Mouse (Mus musculus) kidney, embryonic 15.5 days (tissue): ENCODE results near the gene Bhlhe41. TPM values are rescaled to one million over a fixed set of nuclear protein-coding genes. Genes with fewer than 3 reads are reported as not detected.

ENCODE experiments used
- ATAC-seq: fragments of 200-750 bp; cut with Nextera tagmentation; replicated peaks from 2 replicates; pipeline ENCODE4 v1.8.0; 2017; ENCODE audit warnings: moderate TSS enrichment; ENCODE audit not compliant: low FRiP score
- H3K27ac ChIP-seq: fragments of 300-500 bp; sonication (generic); 2 replicates; pipeline ENCODE4 v1.5.1; 2015; ENCODE audit warnings: mild to moderate bottlenecking, inconsistent platforms
- H3K27me3 ChIP-seq: fragments of 300-500 bp; sonication (generic); 2 replicates; pipeline ENCODE4 v1.6.1; 2015; ENCODE audit warnings: inconsistent platforms
- H3K36me3 ChIP-seq: fragments of 300-500 bp; sonication (generic); 2 replicates; pipeline ENCODE4 v1.6.1; 2015; ENCODE audit warnings: inconsistent platforms
- H3K4me1 ChIP-seq: fragments of 300-500 bp; sonication (generic); 2 replicates; pipeline ENCODE4 v1.6.1; 2015; ENCODE audit warnings: inconsistent platforms
- H3K4me2 ChIP-seq: fragments of 300-500 bp; sonication (generic); 2 replicates; pipeline ENCODE4 v1.6.1; 2015; ENCODE audit warnings: moderate library complexity, mild to moderate bottlenecking, inconsistent platforms
- H3K4me3 ChIP-seq: fragments of 300-500 bp; sonication (generic); replicated peaks from 2 replicates; pipeline ENCODE4 v1.5.1; 2015; ENCODE audit warnings: mild to moderate bottlenecking, inconsistent platforms
- H3K9ac ChIP-seq: fragments of 300-500 bp; sonication (generic); 2 replicates; pipeline ENCODE4 v1.6.1; 2015; ENCODE audit warnings: mild to moderate bottlenecking, inconsistent platforms
- H3K9me3 ChIP-seq: fragments of 300-500 bp; sonication (generic); replicated peaks from 2 replicates; pipeline ENCODE4 v1.6.1; 2016; ENCODE audit warnings: inconsistent platforms
- WGBS: fragments of 180-500 bp; shearing (Covaris S2); methylation state at CpG from one replicate; pipeline ENCODE4 v1.1.7; 2015; ENCODE audit warnings: mixed read lengths; 5-methylcytosine and 5-hydroxymethylcytosine counted together
- polyA plus RNA-seq: library from polyadenylated mRNA; unstranded; fragments of >200 nt; fragmentation: Nextera tagmentation; extraction: Ambion mirVana; gene quantifications from 2 replicates; pipeline ENCODE4 v1.2.1, GENCODE M21; 2015

Gene Bhlhe41
- polyA plus RNA-seq, 1 experiment from 2014 or later = 1.5 TPM

GRCm38 (mm10) chr6:145865886-145866851, 811 bp upstream of the Bhlhe41 start:
- Histone ChIP-seq H3K9ac (peak overlapping the region; percentile 46), H3K27ac (peak overlapping the region; percentile 52; the same call in 1 of the 2 replicates), H3K27me3 (peaks cover 57% of the 10 kb centered on the region), H3K9me3 (no peaks in the 10 kb centered on the region), H3K36me3 (no peaks in the 10 kb centered on the region), H3K4me3 (peak overlapping the region; percentile 56), H3K4me1 (peaks cover 49% of the 10 kb centered on the region), H3K4me2 (peak overlapping the region; percentile 100)
- peak; percentile 85 for ATAC-seq
- WGBS = under 1% methylated on average over 69 of the region's 69 CpGs

- WGBS = 2% methylated on average over 8 of the region's 8 CpGs
- Histone ChIP-seq H3K4me3 (peak overlapping the region; percentile 56), H3K9me3 (no peaks in the 10 kb centered on the region), H3K36me3 (no peaks in the 10 kb centered on the region), H3K27me3 (peaks cover 62% of the 10 kb centered on the region), H3K27ac (no peak overlapping the region), H3K9ac (0 out of 2 replicates have a peak overlapping the region, but pooled peaks have one; percentile 56), H3K4me1 (peaks cover 49% of the 10 kb centered on the region), H3K4me2 (peak overlapping the region; percentile 100)
- ATAC-seq = no peak
Measured at GRCm38 (mm10) chr6:145864171-145864570, 1.2 kb downstream of the Bhlhe41 start.

- Histone ChIP-seq H3K27me3 (peaks cover 62% of the 10 kb centered on the region), H3K36me3 (no peaks in the 10 kb centered on the region), H3K4me1 (peaks cover 49% of the 10 kb centered on the region), H3K4me3 (peak overlapping the region; percentile 56), H3K4me2 (peak overlapping the region; percentile 100), H3K9ac (peak overlapping the region; percentile 56), H3K9me3 (no peaks in the 10 kb centered on the region), H3K27ac (no peak overlapping the region)
- under 1% methylated on average over 102 of the region's 105 CpGs for whole genome bisulfite sequencing
- peak; percentile 38 for ATAC-seq
Measured at GRCm38 (mm10) chr6:145863065-145863971, 2.0 kb downstream of the Bhlhe41 start.

GRCm38 (mm10) chr6:145862739-145863064, 2.7 kb downstream of the Bhlhe41 start:
- 1% methylated on average over 35 of the region's 35 CpGs for WGBS
- peaks cover 49% of the 10 kb centered on the region for H3K4me1 ChIP-seq
- no peaks in the 10 kb centered on the region for H3K36me3 ChIP-seq
- H3K9me3 ChIP-seq = no peaks in the 10 kb centered on the region
- H3K4me2 ChIP-seq = peak overlapping the region; percentile 100
- peaks cover 63% of the 10 kb centered on the region for H3K27me3 ChIP-seq
- H3K27ac ChIP-seq = no peak overlapping the region
- peak overlapping the region; percentile 56 for H3K4me3 ChIP-seq
- no peak for ATAC-seq
- H3K9ac ChIP-seq = peak overlapping the region; percentile 56

- no peaks in the 10 kb centered on the region for H3K9me3 ChIP-seq
- H3K36me3 ChIP-seq = no peaks in the 10 kb centered on the region
- 27% methylated on average over 4 of the region's 4 CpGs for WGBS
- no peak for ATAC-seq
- peaks cover 65% of the 10 kb centered on the region for H3K27me3 ChIP-seq
- H3K4me3 ChIP-seq = peak overlapping the region; percentile 56
- H3K4me1 ChIP-seq = peaks cover 49% of the 10 kb centered on the region
- H3K9ac ChIP-seq = no peak overlapping the region; the same call in 1 of the 2 replicates
- H3K4me2 ChIP-seq = peak overlapping the region; percentile 100
- no peak overlapping the region for H3K27ac ChIP-seq
Measured at GRCm38 (mm10) chr6:145862321-145862720, 3.0 kb downstream of the Bhlhe41 start.

- Histone ChIP-seq H3K4me1 (peaks cover 42% of the 10 kb centered on the region), H3K4me2 (peak overlapping the region; percentile 100; the same call in 1 of the 2 replicates), H3K9ac (no peak overlapping the region), H3K36me3 (no peaks in the 10 kb centered on the region), H3K27ac (no peak overlapping the region), H3K4me3 (no peak overlapping the region), H3K27me3 (peaks cover 62% of the 10 kb centered on the region), H3K9me3 (no peaks in the 10 kb centered on the region)
- WGBS = 83% methylated on average over 9 of the region's 9 CpGs
- ATAC-seq = no peak
Measured at GRCm38 (mm10) chr6:145861462-145862227, 3.7 kb downstream of the Bhlhe41 start.

- Histone ChIP-seq H3K27me3 (peaks cover 54% of the 10 kb centered on the region), H3K9me3 (no peaks in the 10 kb centered on the region), H3K4me3 (no peak overlapping the region), H3K36me3 (no peaks in the 10 kb centered on the region), H3K27ac (no peak overlapping the region), H3K4me1 (peaks cover 39% of the 10 kb centered on the region), H3K4me2 (no peak overlapping the region), H3K9ac (no peak overlapping the region)
- ATAC-seq = no peak
- WGBS = 34% methylated on average over 2 of the region's 2 CpGs
Measured at GRCm38 (mm10) chr6:145860350-145860749, 5.0 kb downstream of the Bhlhe41 start.

- Histone ChIP-seq H3K27me3 (peaks cover 35% of the 10 kb centered on the region), H3K36me3 (no peaks in the 10 kb centered on the region), H3K4me2 (no peak overlapping the region), H3K4me3 (no peak overlapping the region), H3K27ac (no peak overlapping the region), H3K9ac (no peak overlapping the region), H3K9me3 (no peaks in the 10 kb centered on the region), H3K4me1 (peaks cover 27% of the 10 kb centered on the region)
- WGBS = 36% methylated on average over 8 of the region's 8 CpGs
- no peak for ATAC-seq
Measured at GRCm38 (mm10) chr6:145858414-145858813, 6.9 kb downstream of the Bhlhe41 start.

GRCm38 (mm10) chr6:145857428-145857827, 7.9 kb downstream of the Bhlhe41 start:
- Histone ChIP-seq H3K27ac (no peak overlapping the region), H3K9me3 (no peaks in the 10 kb centered on the region), H3K36me3 (no peaks in the 10 kb centered on the region), H3K4me1 (peaks cover 17% of the 10 kb centered on the region), H3K4me2 (no peak overlapping the region), H3K9ac (no peak overlapping the region), H3K4me3 (no peak overlapping the region), H3K27me3 (peaks cover 25% of the 10 kb centered on the region)
- WGBS = 85% methylated on average over 7 of the region's 7 CpGs
- no peak for ATAC-seq

- peak overlapping the region; percentile 32; the same call in 1 of the 2 replicates for H3K9ac ChIP-seq
- WGBS = 7% methylated on average over 28 of the region's 28 CpGs
Measured at GRCm38 (mm10) chr6:145855720-145856551, 9.4 kb downstream of the Bhlhe41 start.

More at GRCm38 (mm10) chr6:145855720-145856551, 9.4 kb downstream of the Bhlhe41 start:
- Histone ChIP-seq H3K27ac (0 out of 2 replicates have a peak overlapping the region, but pooled peaks have one; percentile 35), H3K27me3 (peaks cover 14% of the 10 kb centered on the region; the same call in 1 of the 2 replicates), H3K9me3 (no peaks in the 10 kb centered on the region), H3K36me3 (no peaks in the 10 kb centered on the region), H3K4me2 (peak overlapping the region; percentile 58), H3K4me3 (peak overlapping the region; percentile 33), H3K4me1 (peaks cover 17% of the 10 kb centered on the region)
- ATAC-seq = peak; percentile 95
